Mouse (Mus musculus): Measurements from ENCODE around the gene Gm36079. TPM values are rescaled to one million over a fixed set of nuclear protein-coding genes. Genes with fewer than 3 reads are reported as not detected.
"Not testable (repeated sequence)": the region's sequence is repeated elsewhere in the genome, so short reads cannot be mapped to it uniquely, and the experiment has no call there.

Gm36079 gene
- polyA plus RNA-seq, 1 experiment from 2014 or later: not detected

- H3K27me3 ChIP-seq: peaks cover 19% of the 10 kb centered on the region
- not testable (repeated sequence) for H3K4me2 ChIP-seq (replicated peaks); H3K9ac ChIP-seq; H3K9me3 ChIP-seq (replicated peaks); H3K4me1 ChIP-seq; H3K36me3 ChIP-seq; H3K27ac ChIP-seq (replicated peaks); H3K4me3 ChIP-seq (replicated peaks); ATAC-seq (ENCODE audit: insufficient number of reproducible peaks, low FRiP score, low TSS enrichment, low read depth)
- WGBS: under 1% methylated on average over 23 of the region's 25 CpGs
Observed at GRCm38 (mm10) chr13:120036577-120037115, 9.8 kb upstream of the Gm36079 start.

DNA sequence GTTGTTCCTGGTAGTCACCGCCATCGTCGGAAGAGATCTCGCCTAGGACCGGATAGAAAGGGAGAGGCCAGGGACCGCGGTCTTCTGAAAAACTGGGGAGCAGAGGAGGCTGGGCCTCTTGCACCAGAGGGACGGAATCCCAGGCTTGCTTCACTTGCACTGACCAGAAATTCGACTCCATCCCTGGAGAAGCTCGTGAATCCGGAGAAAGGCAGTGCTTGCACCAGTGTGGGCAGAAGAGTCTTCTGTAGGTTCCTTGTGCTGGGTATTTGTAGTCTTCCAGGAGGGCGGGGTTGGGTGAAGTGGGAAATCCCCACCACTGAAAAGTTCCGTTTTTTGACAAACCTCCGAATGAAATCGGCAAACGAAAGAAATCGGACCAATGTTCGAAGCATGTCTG, 8.3 kb upstream of the Gm36079 start:
- not testable (repeated sequence) for H3K9me3 ChIP-seq (replicated peaks); ATAC-seq (ENCODE audit: insufficient number of reproducible peaks, low FRiP score, low TSS enrichment, low read depth); H3K4me2 ChIP-seq (replicated peaks); H3K4me3 ChIP-seq (replicated peaks); H3K9ac ChIP-seq; H3K27ac ChIP-seq (replicated peaks); H3K36me3 ChIP-seq; H3K4me1 ChIP-seq
- H3K27me3 ChIP-seq: peaks cover 19% of the 10 kb centered on the region
- WGBS: 2% methylated on average over 10 of the region's 18 CpGs

GRCm38 (mm10) chr13:120034637-120035036, 7.8 kb upstream of the Gm36079 start:
- not testable (repeated sequence) for H3K9ac ChIP-seq

DNA sequence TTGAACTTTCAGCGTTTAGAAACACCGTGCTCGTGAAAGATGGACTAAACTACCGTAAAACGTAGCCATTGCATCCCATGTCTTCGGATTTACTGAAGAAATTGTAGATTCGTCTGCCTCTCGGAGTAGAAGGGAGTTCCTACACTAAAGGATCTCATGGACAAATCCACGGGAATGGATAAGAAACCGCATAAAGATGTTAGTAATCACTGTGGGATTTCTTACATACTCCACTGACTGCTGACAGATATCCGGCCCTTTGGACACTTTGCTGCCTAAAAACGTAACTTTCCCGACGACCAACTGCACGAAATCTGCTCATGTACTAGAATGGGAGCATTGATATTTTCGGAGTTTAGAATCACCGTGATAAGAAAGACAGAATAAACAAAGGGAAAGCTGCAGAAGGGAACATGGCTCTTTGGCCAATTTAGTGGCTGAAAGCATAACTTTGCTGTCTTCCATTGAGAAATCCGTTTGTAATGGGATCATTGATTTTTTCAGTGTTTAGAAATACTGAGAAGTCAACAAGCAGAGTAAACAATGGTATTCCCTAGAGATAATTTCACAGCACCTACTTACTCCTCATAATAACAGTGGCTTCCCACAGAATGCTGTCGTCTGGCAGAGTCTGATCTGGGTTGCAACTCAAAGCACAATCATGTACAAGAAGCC, 6.8 kb upstream of the Gm36079 start:
- not testable (repeated sequence) for ATAC-seq (ENCODE audit: insufficient number of reproducible peaks, low FRiP score, low TSS enrichment, low read depth); H3K4me3 ChIP-seq (replicated peaks); H3K27ac ChIP-seq (replicated peaks); H3K9me3 ChIP-seq (replicated peaks); H3K9ac ChIP-seq; H3K4me1 ChIP-seq; H3K4me2 ChIP-seq (replicated peaks); H3K36me3 ChIP-seq
- 2% methylated on average over 19 of the region's 19 CpGs for WGBS
- peaks cover 19% of the 10 kb centered on the region for H3K27me3 ChIP-seq

More at GRCm38 (mm10) chr13:120034637-120035036, 7.8 kb upstream of the Gm36079 start:
- not testable (repeated sequence) for H3K4me1 ChIP-seq; H3K36me3 ChIP-seq; H3K4me2 ChIP-seq (replicated peaks); H3K27ac ChIP-seq (replicated peaks); H3K4me3 ChIP-seq (replicated peaks); ATAC-seq (ENCODE audit: insufficient number of reproducible peaks, low FRiP score, low TSS enrichment, low read depth); H3K9me3 ChIP-seq (replicated peaks)
- 2% methylated on average over 3 of the region's 10 CpGs for WGBS
- H3K27me3 ChIP-seq: peaks cover 19% of the 10 kb centered on the region

DNA sequence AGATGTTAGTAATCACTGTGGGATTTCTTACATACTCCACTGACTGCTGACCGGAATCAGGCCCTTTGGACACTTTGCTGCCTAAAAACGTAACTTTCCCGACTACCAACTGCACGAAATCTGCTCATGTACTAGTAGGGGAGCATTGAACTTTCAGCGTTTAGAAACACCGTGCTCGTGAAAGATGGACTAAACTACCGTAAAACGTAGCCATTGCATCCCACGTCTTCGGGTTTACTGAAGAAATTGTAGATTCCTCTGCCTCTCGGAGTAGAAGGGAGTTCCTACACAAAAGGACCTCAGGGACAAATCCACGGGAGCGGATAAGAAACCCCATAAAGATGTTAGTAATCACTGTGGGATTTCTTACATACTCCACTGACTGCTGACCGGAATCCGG, 4.9 kb upstream of the Gm36079 start:
- not testable (repeated sequence) for H3K4me2 ChIP-seq (replicated peaks); H3K9me3 ChIP-seq (replicated peaks); H3K4me1 ChIP-seq; H3K27ac ChIP-seq (replicated peaks); H3K36me3 ChIP-seq; H3K4me3 ChIP-seq (replicated peaks); H3K27me3 ChIP-seq; ATAC-seq (ENCODE audit: insufficient number of reproducible peaks, low FRiP score, low TSS enrichment, low read depth); H3K9ac ChIP-seq
- WGBS: 1% methylated on average over 16 of the region's 16 CpGs

- not testable (repeated sequence) for ATAC-seq (ENCODE audit: insufficient number of reproducible peaks, low FRiP score, low TSS enrichment, low read depth); H3K27ac ChIP-seq (replicated peaks); H3K9me3 ChIP-seq (replicated peaks); H3K36me3 ChIP-seq; H3K4me2 ChIP-seq (replicated peaks); H3K9ac ChIP-seq; H3K4me3 ChIP-seq (replicated peaks); H3K4me1 ChIP-seq
- H3K27me3 ChIP-seq: peaks cover 15% of the 10 kb centered on the region
- WGBS: 3% methylated on average over 11 of the region's 11 CpGs
Observed at GRCm38 (mm10) chr13:120027368-120027767, 557 bp upstream of the Gm36079 start.

GRCm38 (mm10) chr13:120026373-120026772, 438 bp downstream of the Gm36079 start:
- H3K4me2 ChIP-seq (replicated peaks); H3K27ac ChIP-seq (replicated peaks); H3K4me1 ChIP-seq; H3K4me3 ChIP-seq (replicated peaks); H3K36me3 ChIP-seq; H3K9ac ChIP-seq; H3K9me3 ChIP-seq (replicated peaks); ATAC-seq (ENCODE audit: insufficient number of reproducible peaks, low FRiP score, low TSS enrichment, low read depth): not testable (repeated sequence)
- peaks cover 15% of the 10 kb centered on the region for H3K27me3 ChIP-seq
- WGBS: 2% methylated on average over 3 of the region's 13 CpGs

GRCm38 (mm10) chr13:120025576-120025975, 1.2 kb downstream of the Gm36079 start:
- H3K4me1 ChIP-seq; ATAC-seq (ENCODE audit: insufficient number of reproducible peaks, low FRiP score, low TSS enrichment, low read depth); H3K4me3 ChIP-seq (replicated peaks); H3K4me2 ChIP-seq (replicated peaks); H3K36me3 ChIP-seq; H3K9ac ChIP-seq; H3K27ac ChIP-seq (replicated peaks); H3K9me3 ChIP-seq (replicated peaks): not testable (repeated sequence)
- peaks cover 15% of the 10 kb centered on the region for H3K27me3 ChIP-seq
- 9% methylated on average over 4 of the region's 4 CpGs for WGBS

GRCm38 (mm10) chr13:120025004-120025403, 1.8 kb downstream of the Gm36079 start:
- H3K9ac ChIP-seq; H3K27ac ChIP-seq (replicated peaks); H3K36me3 ChIP-seq; ATAC-seq (ENCODE audit: insufficient number of reproducible peaks, low FRiP score, low TSS enrichment, low read depth); H3K9me3 ChIP-seq (replicated peaks); H3K4me2 ChIP-seq (replicated peaks); H3K4me1 ChIP-seq; H3K4me3 ChIP-seq (replicated peaks): not testable (repeated sequence)
- 2% methylated on average over 21 of the region's 21 CpGs for WGBS
- peaks cover 15% of the 10 kb centered on the region for H3K27me3 ChIP-seq

DNA sequence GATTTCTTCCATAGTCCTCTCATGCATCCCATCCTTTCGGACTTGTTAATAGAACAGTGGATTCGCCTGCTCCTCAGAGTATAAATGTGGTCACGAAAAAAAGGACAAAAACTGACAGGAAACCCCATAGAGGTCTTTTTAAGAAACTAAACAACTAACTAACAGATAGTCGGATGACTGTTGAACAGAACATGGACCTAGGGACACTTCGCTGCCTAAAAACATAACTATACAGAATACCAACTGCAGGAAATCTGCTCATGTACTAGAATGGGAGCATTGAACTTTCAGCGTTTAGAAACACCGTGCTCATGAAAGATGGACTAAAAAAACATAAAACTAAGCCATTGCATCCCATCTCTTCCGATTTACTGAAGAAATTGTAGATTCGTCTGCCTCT, 2.2 kb downstream of the Gm36079 start:
- H3K4me3 ChIP-seq (replicated peaks); H3K9ac ChIP-seq; ATAC-seq (ENCODE audit: insufficient number of reproducible peaks, low FRiP score, low TSS enrichment, low read depth); H3K9me3 ChIP-seq (replicated peaks); H3K4me2 ChIP-seq (replicated peaks); H3K27ac ChIP-seq (replicated peaks); H3K4me1 ChIP-seq; H3K36me3 ChIP-seq: not testable (repeated sequence)
- WGBS: 7% methylated on average over 9 of the region's 9 CpGs
- peaks cover 15% of the 10 kb centered on the region for H3K27me3 ChIP-seq

DNA sequence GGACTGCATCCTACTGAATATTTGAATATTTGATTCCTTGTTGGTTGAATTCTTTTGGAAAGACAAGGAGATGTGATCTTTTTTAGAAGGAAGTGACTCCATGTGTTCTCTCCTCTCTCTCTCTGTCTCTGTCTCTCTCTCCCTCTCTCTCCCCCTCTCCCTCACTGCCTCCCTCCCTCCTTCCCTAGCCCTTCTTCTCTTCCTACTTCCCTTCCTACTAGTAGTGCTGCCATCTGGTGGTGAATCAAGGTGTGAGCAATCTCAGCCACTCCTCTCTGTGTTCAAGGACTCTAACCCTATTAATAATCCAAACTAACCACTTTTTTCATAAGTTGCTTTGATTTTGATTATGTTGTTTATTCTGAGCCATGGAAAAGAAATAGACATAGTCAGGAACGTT, 5.3 kb downstream of the Gm36079 start:
- not testable (repeated sequence) for H3K4me1 ChIP-seq; ATAC-seq (ENCODE audit: insufficient number of reproducible peaks, low FRiP score, low TSS enrichment, low read depth)
- no CpG with 5 or more reads among the region's 1 CpGs for WGBS

More for the DNA sequence above, 5.3 kb downstream of the Gm36079 start:
- H3K27me3 ChIP-seq: peaks cover 15% of the 10 kb centered on the region
- not testable (repeated sequence) for H3K9ac ChIP-seq; H3K36me3 ChIP-seq; H3K4me3 ChIP-seq (replicated peaks); H3K27ac ChIP-seq (replicated peaks); H3K9me3 ChIP-seq (replicated peaks); H3K4me2 ChIP-seq (replicated peaks)

Data from embryonic facial prominence, embryonic 15.5 days (tissue).